ENCODE assay signal across 20 mouse cellular contexts in the genomic region with DNA sequence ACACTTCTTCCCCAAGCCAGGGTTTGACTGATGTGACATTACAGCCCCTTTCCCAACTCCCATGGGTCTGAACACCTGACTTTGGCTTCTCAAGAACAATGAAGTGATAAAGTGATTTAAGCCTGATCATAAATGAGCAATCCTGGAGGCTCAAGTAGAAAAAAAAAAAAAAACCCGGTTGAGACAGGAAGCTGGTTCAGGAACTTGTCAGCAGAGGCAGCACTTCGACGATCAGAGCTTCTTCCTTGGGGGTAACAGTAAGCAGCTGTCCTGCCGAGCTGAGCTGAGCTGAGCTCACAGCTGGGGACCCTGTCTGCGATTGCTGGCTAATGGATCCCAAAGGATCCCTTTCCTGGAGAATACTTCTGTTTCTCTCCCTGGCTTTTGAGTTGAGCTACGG. TPM values are rescaled to one million over a fixed set of nuclear protein-coding genes. Genes with fewer than 3 reads are reported as not detected.
A peak's percentile ranks its signal among the peaks of the same experiment; 100 is the strongest.
DNase-seq lines count a peak whose midpoint lies in the region; ATAC-seq lines count a peak whose summit lies in the region.
"Had no signal": no experiment of that assay in that cellular context is flagged by ENCODE, and none has a peak within 500 bp of the region (broad histone marks: within the 10 kb centered on the region; RNA-seq: fewer than 3 reads in every experiment).

A gene (plus strand): TSS at position 230 of the 400 bp plus-strand sequence.

- H3K4me3 ChIP-seq in limb, embryonic 10.5 days: no peak within 1 kb of the TSS
- H3K4me3 ChIP-seq: embryonic facial prominence, embryonic 15.5 days; heart, adult 2 months; limb, embryonic 12.5 days; neural tube, embryonic 15.5 days had no signal

- H3K27me3 ChIP-seq in limb, embryonic 10.5 days (ENCODE audit: low read depth, poor library complexity, severe bottlenecking): no peaks in the 10 kb centered on the region
- H3K27me3 ChIP-seq: embryonic facial prominence, embryonic 15.5 days; limb, embryonic 12.5 days; neural tube, embryonic 15.5 days had no signal

- peak; percentile 55 to 56 for DNase-seq in B cell, adult 2 months
- peak; percentile 49 to 53 for DNase-seq in CD8-positive naive resting alpha-beta T cell, adult 2 months (ENCODE audit: low read depth in 2 of 2, low spot score in 2 of 2)
- peak; percentile 80 for DNase-seq in thymus, postnatal 0 days (ENCODE audit: low spot score)
- no peak for DNase-seq in limb, embryonic 10.5 days (ENCODE audit: low spot score)
- no peak for DNase-seq in cerebellum, adult 11-12 months
- no peak for DNase-seq in cerebellum, adult 18-20 months
- DNase-seq: adrenal gland, postnatal 25 days; heart, postnatal 36 days; liver, postnatal 0 days; lung, postnatal 36 days; right cerebral cortex, postnatal 14 days had no signal

- WGBS in limb, embryonic 10.5 days: 28% methylated on average over 6 of the region's 6 CpGs

- H3K4me1 ChIP-seq in limb, embryonic 10.5 days: no peaks in the 10 kb centered on the region
- H3K4me1 ChIP-seq: embryonic facial prominence, embryonic 15.5 days; limb, embryonic 12.5 days; neural tube, embryonic 15.5 days had no signal

- H3K9me3 ChIP-seq in limb, embryonic 10.5 days (replicated peaks): no peaks in the 10 kb centered on the region
- H3K9me3 ChIP-seq: embryonic facial prominence, embryonic 15.5 days; limb, embryonic 12.5 days; neural tube, embryonic 15.5 days had no signal

- no peak within 1 kb of the TSS for H3K27ac ChIP-seq in limb, embryonic 10.5 days
- H3K27ac ChIP-seq: embryonic facial prominence, embryonic 15.5 days; heart, adult 2 months; limb, embryonic 12.5 days; neural tube, embryonic 15.5 days; stomach, postnatal 0 days had no signal

- H3K36me3 ChIP-seq in limb, embryonic 10.5 days: no peaks in the 10 kb centered on the region
- H3K36me3 ChIP-seq: embryonic facial prominence, embryonic 15.5 days; G1E; limb, embryonic 12.5 days; neural tube, embryonic 15.5 days had no signal

- peak; percentile 80 for ATAC-seq in inflammation-experienced regulatory T-cells, adult 6 months
- ATAC-seq: forebrain, embryonic 14.5 days; intestine, embryonic 16.5 days; liver, postnatal 0 days had no signal

RNA-seq across cellular contexts. Expression of the gene that starts here (rescaled TPM):
- 10 to 100 TPM; 66.4 to 89.8 (median 82.8) TPM for polyA plus RNA-seq in inflammation-experienced regulatory T-cells, adult 6 months (2017; shearing (Covaris generic))
- polyA plus RNA-seq in thymus, postnatal 0 days (2015; fragmentation: Nextera tagmentation; extraction: Ambion mirVana): 26.0 and 28.0 TPM in 2 replicates
- 0.19 and 0.29 TPM in 2 replicates for polyA plus RNA-seq in limb, embryonic 10.5 days (2016; fragmentation: Nextera tagmentation; extraction: Ambion mirVana)
- polyA plus RNA-seq: G1E had no signal

Comparison
In these comparisons a context has a peak if more than half of its experiments do, and no peak if none do; other contexts are left out.
1. RNA of the gene that starts here (polyA plus RNA-seq): 66.4 to 89.8 TPM in inflammation-experienced regulatory T-cells, adult 6 months and 26.0 to 28.0 TPM in thymus, postnatal 0 days; 0.19 to 0.29 TPM in limb, embryonic 10.5 days; every median in the first group is over 10 times any median in the second.
2. DNase-seq: peak in B cell, adult 2 months (2 of 2), CD8-positive naive resting alpha-beta T cell, adult 2 months (2 of 2) and thymus, postnatal 0 days (single experiment); none in limb, embryonic 10.5 days (single experiment), cerebellum, adult 11-12 months (single experiment) and cerebellum, adult 18-20 months (0 of 2).